Mouse (Mus musculus): ENCODE measurements around the gene Galnt2. TPM values are rescaled to one million over a fixed set of nuclear protein-coding genes. Genes with fewer than 3 reads are reported as not detected.

The Galnt2 gene
- polyA plus RNA-seq, 1 experiment from 2014 or later, result 77.9 TPM

- peaks cover 15% of the 10 kb centered on the region; the same call in 1 of the 2 replicates for H3K36me3 ChIP-seq
- H3K9me3 ChIP-seq (replicated peaks), result no peaks in the 10 kb centered on the region
- H3K4me3 ChIP-seq, result no peak overlapping the region
- no peak overlapping the region for H3K27ac ChIP-seq (ENCODE audit: poor library complexity, severe bottlenecking)
- no peak for ATAC-seq (ENCODE audit: insufficient number of reproducible peaks, low FRiP score)
- no peak overlapping the region for H3K9ac ChIP-seq
- no peak overlapping the region for H3K4me2 ChIP-seq
- peaks cover 33% of the 10 kb centered on the region for H3K4me1 ChIP-seq (replicated peaks)
- 86% methylated on average over 13 of the region's 13 CpGs for WGBS
- no peaks in the 10 kb centered on the region for H3K27me3 ChIP-seq (replicated peaks)
These were observed 79.3 kb downstream of the Galnt2 start for GRCm38 (mm10) chr8:124310509-124310908.

GRCm38 (mm10) chr8:124311111-124311510, 79.9 kb downstream of the Galnt2 start:
- no peak overlapping the region for H3K9ac ChIP-seq
- H3K4me2 ChIP-seq, result no peak overlapping the region
- no peak for ATAC-seq (ENCODE audit: insufficient number of reproducible peaks, low FRiP score)
- no peak overlapping the region for H3K27ac ChIP-seq (ENCODE audit: poor library complexity, severe bottlenecking)
- H3K4me1 ChIP-seq (replicated peaks), result peaks cover 34% of the 10 kb centered on the region
- no peak overlapping the region for H3K4me3 ChIP-seq
- no peaks in the 10 kb centered on the region for H3K27me3 ChIP-seq (replicated peaks)
- WGBS, result 93% methylated on average over 6 of the region's 6 CpGs
- peaks cover 10% of the 10 kb centered on the region; the same call in 1 of the 2 replicates for H3K36me3 ChIP-seq
- H3K9me3 ChIP-seq (replicated peaks), result no peaks in the 10 kb centered on the region

GRCm38 (mm10) chr8:124311723-124312122, 80.5 kb downstream of the Galnt2 start:
- Histone ChIP-seq H3K27me3 (replicated peaks) (no peaks in the 10 kb centered on the region), H3K9me3 (replicated peaks) (no peaks in the 10 kb centered on the region), H3K27ac (ENCODE audit: poor library complexity, severe bottlenecking) (no peak overlapping the region), H3K9ac (no peak overlapping the region), H3K4me3 (no peak overlapping the region), H3K36me3 (peaks cover 10% of the 10 kb centered on the region; the same call in 1 of the 2 replicates), H3K4me1 (replicated peaks) (peaks cover 34% of the 10 kb centered on the region), H3K4me2 (no peak overlapping the region)
- no peak for ATAC-seq (ENCODE audit: insufficient number of reproducible peaks, low FRiP score)
- 92% methylated on average over 17 of the region's 17 CpGs for WGBS

- WGBS, result 88% methylated on average over 10 of the region's 10 CpGs
- H3K4me2 ChIP-seq, result no peak overlapping the region
- no peak overlapping the region for H3K27ac ChIP-seq (ENCODE audit: poor library complexity, severe bottlenecking)
- H3K36me3 ChIP-seq, result peaks cover 6% of the 10 kb centered on the region; the same call in 1 of the 2 replicates
- no peak overlapping the region for H3K9ac ChIP-seq
- peaks cover 36% of the 10 kb centered on the region for H3K4me1 ChIP-seq (replicated peaks)
- no peak for ATAC-seq (ENCODE audit: insufficient number of reproducible peaks, low FRiP score)
- H3K27me3 ChIP-seq (replicated peaks), result no peaks in the 10 kb centered on the region
- no peaks in the 10 kb centered on the region for H3K9me3 ChIP-seq (replicated peaks)
- H3K4me3 ChIP-seq, result no peak overlapping the region
These were observed 81.0 kb downstream of the Galnt2 start for GRCm38 (mm10) chr8:124312228-124312627.

- Histone ChIP-seq H3K4me2 (no peak overlapping the region), H3K9me3 (replicated peaks) (no peaks in the 10 kb centered on the region), H3K9ac (peak overlapping the region; percentile 20; the same call in 1 of the 2 replicates), H3K27ac (ENCODE audit: poor library complexity, severe bottlenecking) (no peak overlapping the region), H3K4me3 (no peak overlapping the region), H3K36me3 (0 out of 2 replicates have a peak, but pooled peaks cover 4% of the 10 kb centered on the region), H3K27me3 (replicated peaks) (no peaks in the 10 kb centered on the region), H3K4me1 (replicated peaks) (peaks cover 56% of the 10 kb centered on the region)
- 61% methylated on average over 10 of the region's 10 CpGs for WGBS
- no peak for ATAC-seq (ENCODE audit: insufficient number of reproducible peaks, low FRiP score)
These were observed 83.6 kb downstream of the Galnt2 start for GRCm38 (mm10) chr8:124314803-124315202.

GRCm38 (mm10) chr8:124316466-124317136, 85.4 kb downstream of the Galnt2 start:
- Histone ChIP-seq H3K27me3 (replicated peaks) (no peaks in the 10 kb centered on the region), H3K4me1 (replicated peaks) (peaks cover 63% of the 10 kb centered on the region), H3K9ac (peak overlapping the region; percentile 59), H3K9me3 (replicated peaks) (no peaks in the 10 kb centered on the region), H3K4me2 (peak overlapping the region; percentile 49), H3K36me3 (peaks cover 2% of the 10 kb centered on the region; the same call in 1 of the 2 replicates), H3K27ac (ENCODE audit: poor library complexity, severe bottlenecking) (peak overlapping the region; percentile 77), H3K4me3 (no peak overlapping the region)
- WGBS, result 11% methylated on average over 12 of the region's 12 CpGs
- ATAC-seq (ENCODE audit: insufficient number of reproducible peaks, low FRiP score), result peak; percentile 63

GRCm38 (mm10) chr8:124317191-124317682, 86.0 kb downstream of the Galnt2 start:
- Histone ChIP-seq H3K9me3 (replicated peaks) (no peaks in the 10 kb centered on the region), H3K4me3 (no peak overlapping the region), H3K36me3 (peaks cover 4% of the 10 kb centered on the region; the same call in 1 of the 2 replicates), H3K27ac (ENCODE audit: poor library complexity, severe bottlenecking) (peak overlapping the region; percentile 77), H3K4me1 (replicated peaks) (peaks cover 66% of the 10 kb centered on the region), H3K27me3 (replicated peaks) (no peaks in the 10 kb centered on the region), H3K9ac (peak overlapping the region; percentile 59), H3K4me2 (peak overlapping the region; percentile 49)
- WGBS, result 32% methylated on average over 8 of the region's 8 CpGs
- no peak for ATAC-seq (ENCODE audit: insufficient number of reproducible peaks, low FRiP score)

- H3K4me1 ChIP-seq (replicated peaks), result peaks cover 66% of the 10 kb centered on the region
- no peaks in the 10 kb centered on the region for H3K9me3 ChIP-seq (replicated peaks)
- no peak overlapping the region for H3K27ac ChIP-seq (ENCODE audit: poor library complexity, severe bottlenecking)
- no peaks in the 10 kb centered on the region for H3K27me3 ChIP-seq (replicated peaks)
- ATAC-seq (ENCODE audit: insufficient number of reproducible peaks, low FRiP score), result no peak
- 70% methylated on average over 6 of the region's 6 CpGs for WGBS
- no peak overlapping the region for H3K4me2 ChIP-seq
- H3K36me3 ChIP-seq, result peaks cover 8% of the 10 kb centered on the region; the same call in 1 of the 2 replicates
- H3K4me3 ChIP-seq, result no peak overlapping the region
- H3K9ac ChIP-seq, result no peak overlapping the region
These were observed 86.6 kb downstream of the Galnt2 start for GRCm38 (mm10) chr8:124317821-124318220.

GRCm38 (mm10) chr8:124318612-124319315, 87.6 kb downstream of the Galnt2 start:
- H3K4me1 ChIP-seq (replicated peaks), result peaks cover 60% of the 10 kb centered on the region
- 0 out of 2 replicates have a peak overlapping the region, but pooled peaks have one; percentile 12 for H3K27ac ChIP-seq (ENCODE audit: poor library complexity, severe bottlenecking)
- no peak for ATAC-seq (ENCODE audit: insufficient number of reproducible peaks, low FRiP score)
- H3K36me3 ChIP-seq, result peaks cover 17% of the 10 kb centered on the region
- no peaks in the 10 kb centered on the region for H3K27me3 ChIP-seq (replicated peaks)
- H3K9ac ChIP-seq, result peak overlapping the region; percentile 26
- WGBS, result 38% methylated on average over 11 of the region's 11 CpGs
- no peaks in the 10 kb centered on the region for H3K9me3 ChIP-seq (replicated peaks)
- H3K4me3 ChIP-seq, result no peak overlapping the region
- no peak overlapping the region for H3K4me2 ChIP-seq

- no peak overlapping the region for H3K27ac ChIP-seq (ENCODE audit: poor library complexity, severe bottlenecking)
- peaks cover 22% of the 10 kb centered on the region for H3K36me3 ChIP-seq
- no peak for ATAC-seq (ENCODE audit: insufficient number of reproducible peaks, low FRiP score)
- H3K9ac ChIP-seq, result no peak overlapping the region
- peaks cover 56% of the 10 kb centered on the region for H3K4me1 ChIP-seq (replicated peaks)
- no peak overlapping the region for H3K4me2 ChIP-seq
- 79% methylated on average over 4 of the region's 4 CpGs for WGBS
- no peaks in the 10 kb centered on the region for H3K27me3 ChIP-seq (replicated peaks)
- no peak overlapping the region for H3K4me3 ChIP-seq
- H3K9me3 ChIP-seq (replicated peaks), result no peaks in the 10 kb centered on the region
These were observed 88.1 kb downstream of the Galnt2 start for GRCm38 (mm10) chr8:124319316-124319652.

GRCm38 (mm10) chr8:124321227-124321840, 90.1 kb downstream of the Galnt2 start:
- Histone ChIP-seq H3K27me3 (replicated peaks) (no peaks in the 10 kb centered on the region), H3K9me3 (replicated peaks) (no peaks in the 10 kb centered on the region), H3K4me1 (replicated peaks) (peaks cover 38% of the 10 kb centered on the region), H3K4me2 (no peak overlapping the region), H3K27ac (ENCODE audit: poor library complexity, severe bottlenecking) (no peak overlapping the region), H3K36me3 (peaks cover 42% of the 10 kb centered on the region), H3K4me3 (no peak overlapping the region), H3K9ac (no peak overlapping the region)
- WGBS, result 55% methylated on average over 12 of the region's 12 CpGs
- ATAC-seq (ENCODE audit: insufficient number of reproducible peaks, low FRiP score), result no peak
